Mouse (Mus musculus) monocyte, adult 5-6 weeks (primary cell): ENCODE data around the gene Nhsl1. TPM values are rescaled to one million over a fixed set of nuclear protein-coding genes. Genes with fewer than 3 reads are reported as not detected.

ENCODE experiments used
- ATAC-seq: fragments of 153-309, 156-312 bp; replicated peaks from 2 replicates; pipeline ENCODE4 v1.8.0; 2017; ENCODE audit warnings: mild to moderate bottlenecking; ENCODE audit not compliant: low TSS enrichment, insufficient number of reproducible peaks, severe bottlenecking, poor library complexity, low FRiP score
- total RNA-seq: library from RNA; stranded (forward); fragments of 200-1000, 200-491, 200-594 nt; gene quantifications from 3 replicates; pipeline ENCODE4 v1.2.3, GENCODE M21; 2017

Gene Nhsl1
- total RNA-seq, 1 experiment from 2014 or later, result 0.29 TPM

GRCm38 (mm10) chr10:18388784-18389575 is 70.2 kb downstream of the Nhsl1 start:
- no peak for ATAC-seq

GRCm38 (mm10) chr10:18390004-18390403 is 71.2 kb downstream of the Nhsl1 start:
- ATAC-seq, result no peak

GRCm38 (mm10) chr10:18391608-18392007 is 72.8 kb downstream of the Nhsl1 start:
- ATAC-seq, result no peak

- ATAC-seq, result no peak
Observed at GRCm38 (mm10) chr10:18392268-18392667, 73.5 kb downstream of the Nhsl1 start.

- ATAC-seq, result no peak
Observed at GRCm38 (mm10) chr10:18393740-18394139, 75.0 kb downstream of the Nhsl1 start.

GRCm38 (mm10) chr10:18394270-18394669 is 75.5 kb downstream of the Nhsl1 start:
- no peak for ATAC-seq

GRCm38 (mm10) chr10:18400089-18400644 is 81.4 kb downstream of the Nhsl1 start:
- no peak for ATAC-seq

- ATAC-seq, result no peak
Observed at GRCm38 (mm10) chr10:18400998-18401397, 82.2 kb downstream of the Nhsl1 start.

- no peak for ATAC-seq
Observed at GRCm38 (mm10) chr10:18403992-18404391, 85.2 kb downstream of the Nhsl1 start.

- ATAC-seq, result no peak
Observed at GRCm38 (mm10) chr10:18404679-18405078, 85.9 kb downstream of the Nhsl1 start.

GRCm38 (mm10) chr10:18407062-18407830 is 88.5 kb downstream of the Nhsl1 start:
- no peak for ATAC-seq

GRCm38 (mm10) chr10:18408128-18408527 is 89.3 kb downstream of the Nhsl1 start:
- no peak for ATAC-seq

- no peak for ATAC-seq
Observed at GRCm38 (mm10) chr10:18408635-18409034, 89.8 kb downstream of the Nhsl1 start.

GRCm38 (mm10) chr10:18409068-18409467 is 90.3 kb downstream of the Nhsl1 start:
- ATAC-seq, result no peak

GRCm38 (mm10) chr10:18411266-18411665 is 92.5 kb downstream of the Nhsl1 start:
- no peak for ATAC-seq

GRCm38 (mm10) chr10:18415946-18416345 is 97.2 kb downstream of the Nhsl1 start:
- ATAC-seq, result no peak

GRCm38 (mm10) chr10:18418160-18418559 is 99.4 kb downstream of the Nhsl1 start:
- ATAC-seq, result no peak

- ATAC-seq, result no peak
Observed at GRCm38 (mm10) chr10:18419508-18419907, 100.7 kb downstream of the Nhsl1 start.

- no peak for ATAC-seq
Observed at GRCm38 (mm10) chr10:18420259-18421000, 101.6 kb downstream of the Nhsl1 start.
